In genomic region chr2:133381054-133381453, GRCm38 (mm10) we compare ENCODE assay signal across 9 mouse cellular contexts.
DNase-seq lines count a peak whose midpoint lies in the region; TF ChIP-seq lines count a peak whose summit lies in the region.
"Had no signal": no experiment of that assay in that cellular context is flagged by ENCODE, and none has a peak within 500 bp of the region (broad histone marks: within the 10 kb centered on the region; RNA-seq: fewer than 3 reads in every experiment).

No protein-coding gene starts in this region.

- no peak overlapping the region for H3K27ac ChIP-seq in spleen, adult 2 months (ENCODE audit: insufficient read depth, low read length)
- H3K27ac ChIP-seq: embryonic facial prominence, embryonic 13.5 days had no signal

- H3K4me3 ChIP-seq in spleen, adult 2 months (ENCODE audit: extremely low read depth, insufficient read depth, insufficient read length): no peak overlapping the region
- H3K4me3 ChIP-seq: embryonic facial prominence, embryonic 13.5 days had no signal

- no peaks in the 10 kb centered on the region for H3K27me3 ChIP-seq in spleen, adult 2 months (ENCODE audit: control insufficient read depth, insufficient read depth, low read length)
- H3K27me3 ChIP-seq: embryonic facial prominence, embryonic 13.5 days had no signal

- H3K36me3 ChIP-seq in spleen, adult 2 months (ENCODE audit: control insufficient read depth, insufficient read depth, low read length): no peaks in the 10 kb centered on the region
- H3K36me3 ChIP-seq: embryonic facial prominence, embryonic 13.5 days had no signal

- no peak for TF ChIP-seq POLR2A in spleen, adult 2 months (IDR thresholded peaks at IDR 0.05; ENCODE audit: low read depth, low read length)

- intact Hi-C loops in heart, postnatal 14 days (cut with DNase I): loop anchor here (5.0 kb wide), 1 partner anchor 171 kb away; the partner anchor contains the start of gene Bmp2
- intact Hi-C loops in left cerebral cortex, postnatal 25 days (cut with DNase I): loop anchor here (5.0 to 10.0 kb wide), 3 partner anchors 164 to 1101 kb away; no protein-coding TSS in a partner anchor

- WGBS in spleen, adult 2 months: 76% methylated on average over 3 of the region's 3 CpGs

- DNase-seq in adrenal gland, adult (ENCODE audit: inconsistent age in 2 of 2, low spot score in 1 of 2): peak; percentile 42 to 85
- DNase-seq in adrenal gland, adult 8-10 months: no peak
- no peak for DNase-seq in spleen, adult 2 months (ENCODE audit: low read depth in 1 of 2, low spot score in 2 of 2)
- no peak for DNase-seq in spleen, postnatal 36 days (ENCODE audit: low spot score in 2 of 2)
- DNase-seq in heart, postnatal 14 days: peak; percentile 32 to 61
- peak; percentile 24 to 57 for DNase-seq in left cerebral cortex, postnatal 25 days (ENCODE audit: low spot score in 2 of 2)
- peak; percentile 4 for DNase-seq in retina, postnatal 1 day
- DNase-seq in B cell, adult 2 months: no peak

- TF ChIP-seq CTCF in spleen, adult 2 months (IDR thresholded peaks at IDR 0.05; ENCODE audit: extremely low read depth, insufficient read depth, insufficient read length, insufficient replicate concordance): peak; percentile 3; the same call in 1 of the 2 replicates

- no peaks in the 10 kb centered on the region for H3K4me1 ChIP-seq in spleen, adult 2 months (ENCODE audit: control insufficient read depth, insufficient read depth, insufficient read length)
- H3K4me1 ChIP-seq: embryonic facial prominence, embryonic 13.5 days had no signal

Comparison
In these comparisons a context has a peak if more than half of its experiments do, and no peak if none do; other contexts are left out.
1. DNase-seq: peak in adrenal gland, adult (2 of 2), heart, postnatal 14 days (2 of 2), left cerebral cortex, postnatal 25 days (2 of 2) and retina, postnatal 1 day (single experiment); none in adrenal gland, adult 8-10 months (single experiment), spleen, adult 2 months (0 of 2), spleen, postnatal 36 days (0 of 2) and B cell, adult 2 months (0 of 2).